Mouse (Mus musculus) ES-E14 (cell line): ENCODE data around the gene Nkiras1.
"Not testable (repeated sequence)": the region's sequence is repeated elsewhere in the genome, so short reads cannot be mapped to it uniquely, and the experiment has no call there.

Source experiments
- CHD2 ChIP-seq: IDR thresholded peaks from 2 replicates; pipeline ENCODE4 v1.6.1; 2014; ENCODE audit warnings: mild to moderate bottlenecking, low read depth, low read length, inconsistent platforms
- ZC3H11A ChIP-seq: IDR thresholded peaks from 2 replicates; pipeline ENCODE4 v1.6.1; 2012; ENCODE audit warnings: low read depth, mild to moderate bottlenecking, inconsistent platforms, low read length, borderline replicate concordance
- ZNF384 ChIP-seq: IDR thresholded peaks from 2 replicates; pipeline ENCODE4 v1.6.1; 2012; ENCODE audit warnings: low read depth, low read length, inconsistent platforms

DNA sequence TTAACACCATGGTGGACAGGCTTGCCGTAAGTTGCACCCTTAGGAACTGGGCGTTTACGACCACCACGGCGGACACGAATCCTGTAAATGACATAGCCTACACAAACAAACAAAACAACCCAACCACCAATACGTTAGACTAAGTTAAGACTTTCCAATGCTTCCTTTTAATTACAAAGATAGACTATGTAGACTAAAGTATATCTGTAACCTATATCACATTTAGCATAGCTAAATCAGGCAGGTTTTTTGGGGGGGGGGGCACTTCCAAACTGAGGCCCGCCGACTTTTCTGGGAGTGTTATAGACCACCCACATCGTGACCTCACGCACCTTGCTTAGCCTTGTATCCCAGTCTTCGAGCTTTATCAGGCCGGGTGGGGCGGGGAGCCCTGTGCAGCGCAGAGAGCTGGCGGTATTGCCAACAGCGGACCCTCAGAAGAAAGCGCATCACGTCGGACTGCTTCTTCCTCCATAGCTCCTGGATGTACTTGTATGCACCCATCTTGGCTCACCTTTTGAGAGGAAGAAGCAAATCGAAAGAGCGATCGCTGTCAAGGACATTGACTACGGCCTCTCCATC, 898 bp upstream of the Nkiras1 start:
- TF ChIP-seq ZNF384, ZC3H11A, CHD2: not testable (repeated sequence)
